Mouse (Mus musculus): ENCODE data around the gene Cers2. TPM values are rescaled to one million over a fixed set of nuclear protein-coding genes. Genes with fewer than 3 reads are reported as not detected.

The Cers2 gene
- 461 and 746 TPM in 2 replicates for polyA plus RNA-seq (2012)

DNA sequence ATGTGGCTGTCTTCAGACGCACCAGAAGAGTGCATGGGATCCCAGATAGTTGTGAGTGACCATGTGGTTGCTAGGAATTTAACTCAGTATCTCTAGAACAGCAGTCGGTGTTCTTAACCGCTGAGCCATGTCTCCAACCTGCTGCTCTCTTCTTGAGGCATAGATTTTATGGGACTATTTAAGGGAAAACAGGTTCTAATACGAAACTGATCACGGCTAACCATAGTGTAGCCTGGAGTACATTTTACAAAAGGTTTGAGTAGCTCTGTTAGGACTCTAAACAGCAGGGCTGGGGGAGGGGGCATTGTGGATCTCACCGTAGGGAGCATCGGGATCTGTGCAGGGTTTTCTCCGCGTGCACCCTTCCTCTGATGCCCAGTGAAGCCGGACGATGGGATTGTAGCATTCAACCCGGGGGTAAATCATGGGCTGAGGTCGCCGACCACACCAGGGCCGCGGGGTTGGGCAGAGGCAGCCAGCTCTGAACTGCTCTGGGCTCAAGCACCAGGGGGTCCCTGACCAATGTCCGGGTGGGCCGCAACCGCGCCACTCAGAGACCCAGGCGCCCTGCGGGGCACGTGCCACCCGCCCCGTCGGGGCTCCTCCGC lies at the start of gene Cers2:
Cers2 (plus strand) TSS at position 306 of the 608 bp plus-strand sequence.
- no peak for TF ChIP-seq GATA1 (IDR thresholded peaks at IDR 0.05; ENCODE audit: low read length)

DNA sequence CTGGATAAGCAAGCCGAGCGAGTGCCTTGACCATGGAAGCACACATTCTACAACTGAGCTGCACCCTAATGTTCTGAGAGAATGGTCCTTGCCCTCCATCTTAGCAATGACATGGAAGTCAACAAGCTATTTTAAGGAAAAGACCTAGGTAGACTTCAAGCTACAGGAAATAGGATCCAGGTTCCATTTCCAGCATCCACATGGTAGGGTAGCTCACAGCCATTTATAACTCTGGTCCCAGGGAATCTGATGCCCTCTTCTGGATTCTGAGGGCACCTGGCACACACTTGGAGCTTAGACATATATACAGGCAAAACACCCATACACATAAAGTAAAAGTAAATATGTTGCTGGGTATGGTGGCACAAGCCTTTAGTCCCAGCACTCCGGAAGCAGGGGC lies 48.5 kb upstream of the Cers2 start:
- no peak for TF ChIP-seq GATA1 (IDR thresholded peaks at IDR 0.05; ENCODE audit: low read length)

DNA sequence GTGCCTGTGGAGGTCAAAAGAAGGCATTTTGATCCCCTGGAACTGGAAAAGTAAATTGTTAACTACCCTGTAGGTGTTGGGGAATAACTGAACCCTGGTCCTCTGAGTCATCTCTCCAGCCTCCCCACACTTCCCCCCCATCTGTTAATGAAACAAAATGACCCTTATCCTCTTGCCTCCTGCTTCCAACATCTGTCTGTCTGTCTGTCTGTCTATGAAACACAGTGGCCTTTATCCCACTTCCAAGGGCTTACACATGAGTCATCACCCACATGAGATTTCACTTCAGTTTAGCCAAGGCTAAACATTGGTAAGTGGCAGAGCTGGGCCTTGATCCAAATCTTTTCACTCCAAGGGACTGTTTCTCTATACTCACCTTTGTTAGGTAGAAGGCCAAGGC lies 46.7 kb upstream of the Cers2 start:
- no peak for TF ChIP-seq GATA1 (IDR thresholded peaks at IDR 0.05; ENCODE audit: low read length)

DNA sequence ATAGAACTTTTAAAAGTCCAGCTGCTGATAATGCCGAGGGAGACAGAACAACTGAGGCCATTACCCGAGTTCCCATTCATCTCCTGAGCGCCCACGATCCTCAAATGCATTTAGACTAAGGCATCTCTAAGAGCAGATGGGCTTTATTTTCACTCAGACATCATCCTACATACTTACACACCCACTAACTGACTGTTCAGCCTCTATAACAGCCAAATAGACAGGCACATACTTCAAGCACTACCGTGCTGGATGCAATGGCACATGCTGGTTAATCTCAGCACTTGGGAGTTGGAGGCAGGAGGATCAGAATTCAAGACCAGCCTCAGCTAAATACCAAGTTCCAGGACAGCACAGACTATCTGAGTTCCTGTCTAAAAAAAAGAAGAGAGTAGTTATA lies 44.8 kb upstream of the Cers2 start:
- TF ChIP-seq GATA1 (IDR thresholded peaks at IDR 0.05; ENCODE audit: low read length) = no peak

DNA sequence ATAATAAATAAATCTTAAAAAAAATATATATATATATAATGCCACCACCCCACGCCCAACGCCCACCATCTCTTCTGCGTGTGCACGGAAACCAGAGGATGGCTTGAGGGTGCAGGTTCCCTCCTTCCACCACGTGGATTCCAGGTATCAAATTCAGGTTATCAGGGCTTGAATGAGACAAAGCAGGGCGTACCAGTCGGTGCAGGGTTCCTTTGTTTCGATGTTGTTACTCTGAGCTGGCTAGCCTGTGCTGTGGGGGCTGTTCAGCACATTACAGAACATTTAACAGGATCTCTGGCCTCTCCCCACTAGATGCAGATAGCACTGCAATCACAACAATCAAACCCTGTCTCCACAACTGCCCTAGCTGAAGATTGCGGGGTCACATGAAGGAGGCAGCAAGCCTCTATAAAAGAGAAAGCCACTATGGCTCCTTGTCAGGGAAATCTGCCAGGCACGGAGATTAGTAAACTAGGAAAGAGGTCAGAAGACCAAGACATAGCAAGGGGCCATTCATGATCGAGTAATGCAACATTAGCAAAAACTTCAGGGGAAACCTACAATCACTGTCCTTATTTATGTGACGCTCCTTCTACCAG lies 43.7 kb upstream of the Cers2 start:
- no peak for TF ChIP-seq GATA1 (IDR thresholded peaks at IDR 0.05; ENCODE audit: low read length)

DNA sequence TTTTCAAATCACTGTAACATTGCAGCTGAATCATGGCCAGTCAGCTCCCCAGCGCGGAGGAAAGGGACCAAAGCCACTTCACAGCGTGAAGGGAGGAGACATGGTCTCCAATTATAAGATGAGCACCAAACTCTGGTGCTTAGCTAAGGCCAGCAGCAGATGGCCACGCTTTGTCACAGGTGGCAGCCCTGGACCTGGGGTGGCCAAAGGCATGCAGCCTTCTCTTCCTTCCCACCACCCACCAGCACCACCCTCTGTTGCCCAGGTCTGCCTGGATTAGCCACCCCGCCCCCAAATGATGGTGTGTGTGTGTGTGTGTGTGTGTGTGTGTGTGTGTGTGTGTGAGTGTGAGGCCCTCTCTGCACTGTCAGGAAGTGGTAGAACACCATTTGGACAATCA lies 41.1 kb upstream of the Cers2 start:
- TF ChIP-seq GATA1 (IDR thresholded peaks at IDR 0.05; ENCODE audit: low read length) = no peak

DNA sequence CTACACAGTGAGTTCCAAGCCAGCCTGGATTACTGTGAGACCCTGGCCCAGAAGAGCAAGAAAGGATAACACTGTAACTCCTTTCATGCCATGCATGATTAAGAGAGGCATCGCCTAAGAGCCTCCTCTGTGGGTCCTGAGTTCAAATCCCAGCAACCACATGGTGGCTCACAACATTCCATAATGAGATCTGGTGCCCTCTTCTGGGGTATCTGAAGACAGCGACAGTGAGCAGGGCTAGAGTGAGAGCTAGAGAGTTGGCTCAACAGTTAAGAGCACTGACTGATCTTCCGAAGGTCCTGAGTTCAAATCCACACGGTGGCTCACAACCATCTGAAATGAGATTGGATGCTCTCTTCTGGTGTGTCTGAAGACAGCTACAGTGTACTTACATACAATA lies 40.1 kb upstream of the Cers2 start:
- TF ChIP-seq GATA1 (IDR thresholded peaks at IDR 0.05; ENCODE audit: low read length) = no peak

DNA sequence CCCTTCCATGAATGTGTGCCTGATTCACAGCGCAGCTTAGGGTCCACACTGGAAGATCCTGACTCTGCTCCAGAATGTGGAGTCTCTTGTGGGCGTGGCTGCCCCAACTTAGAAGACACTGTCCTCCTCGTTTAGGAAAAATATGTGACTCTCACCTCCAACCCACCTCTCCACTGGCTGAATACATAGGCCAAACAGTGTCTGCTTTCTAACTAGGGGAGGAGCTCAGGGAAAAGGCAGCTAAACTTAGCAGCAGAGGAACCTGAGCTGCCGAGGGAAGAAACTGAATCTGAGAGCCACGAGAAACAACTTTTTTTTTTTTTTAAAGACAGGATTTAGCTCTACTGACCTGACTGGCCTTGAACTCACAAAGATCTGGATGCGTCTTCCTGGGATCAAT lies 39.4 kb upstream of the Cers2 start:
- TF ChIP-seq GATA1 (IDR thresholded peaks at IDR 0.05; ENCODE audit: low read length) = no peak

DNA sequence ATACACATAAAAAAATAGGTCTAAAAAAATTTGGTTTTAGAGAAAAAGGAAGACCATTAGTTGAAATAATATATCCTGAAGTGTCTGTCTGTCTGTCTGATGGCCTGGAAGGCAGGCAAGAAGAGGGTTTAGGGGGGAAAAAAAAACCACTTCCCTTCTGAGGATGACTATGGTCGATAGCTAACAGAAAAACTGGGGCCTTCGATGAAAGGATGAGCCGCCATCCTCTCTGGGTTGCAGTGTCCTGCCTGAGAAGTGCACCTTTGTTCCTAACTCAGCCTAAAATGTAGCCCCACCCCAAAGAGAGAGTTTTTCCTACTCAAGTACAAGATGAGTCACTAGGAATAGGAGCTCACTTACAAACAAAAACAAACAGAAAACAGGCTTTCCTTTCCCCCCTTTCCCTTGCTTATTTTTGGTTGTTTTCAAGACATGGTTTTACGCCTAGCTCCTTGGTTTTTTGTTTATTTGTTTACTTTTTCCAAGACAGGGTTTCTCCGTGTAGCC lies 38.1 kb upstream of the Cers2 start:
- TF ChIP-seq GATA1 (IDR thresholded peaks at IDR 0.05; ENCODE audit: low read length) = no peak

DNA sequence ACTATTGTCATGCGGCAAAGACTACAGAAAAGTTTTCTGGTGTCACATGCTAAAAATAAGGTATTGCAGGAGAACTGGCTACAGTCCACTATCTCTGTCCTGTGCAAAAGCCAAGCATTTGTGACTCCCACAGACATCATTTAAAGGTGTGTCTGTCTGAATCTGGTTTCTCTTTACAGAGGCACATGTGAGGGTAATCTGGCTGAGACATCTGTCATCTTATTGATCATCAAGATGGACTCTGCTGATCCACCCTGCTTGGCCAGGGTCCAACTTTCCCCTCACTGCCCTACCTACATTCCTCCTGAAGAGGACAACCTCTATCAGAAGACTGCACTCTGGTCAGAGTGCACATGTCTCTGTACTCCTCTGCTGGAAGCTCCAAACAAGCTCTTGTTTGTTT lies 37.4 kb upstream of the Cers2 start:
- no peak for TF ChIP-seq GATA1 (IDR thresholded peaks at IDR 0.05; ENCODE audit: low read length)

DNA sequence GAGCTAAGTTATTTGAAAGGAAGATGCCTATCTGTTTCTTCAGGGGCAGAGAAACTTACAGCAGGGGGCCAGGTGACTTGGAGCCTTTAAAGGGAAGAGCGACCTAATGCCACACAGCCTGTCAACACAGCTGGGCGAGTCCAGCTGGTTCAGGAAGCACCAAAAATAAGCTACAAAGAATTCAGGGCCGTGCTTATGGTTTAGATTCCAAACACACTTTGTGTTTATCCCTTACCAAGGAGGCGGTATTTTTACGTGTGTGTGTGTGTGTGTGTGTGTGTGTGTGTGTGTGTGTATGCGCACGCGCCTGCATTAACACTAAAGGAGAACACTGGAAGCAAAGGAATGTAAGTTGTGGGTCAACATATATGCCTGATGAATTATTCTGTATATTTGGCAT lies 33.8 kb upstream of the Cers2 start:
- no peak for TF ChIP-seq GATA1 (IDR thresholded peaks at IDR 0.05; ENCODE audit: low read length)

DNA sequence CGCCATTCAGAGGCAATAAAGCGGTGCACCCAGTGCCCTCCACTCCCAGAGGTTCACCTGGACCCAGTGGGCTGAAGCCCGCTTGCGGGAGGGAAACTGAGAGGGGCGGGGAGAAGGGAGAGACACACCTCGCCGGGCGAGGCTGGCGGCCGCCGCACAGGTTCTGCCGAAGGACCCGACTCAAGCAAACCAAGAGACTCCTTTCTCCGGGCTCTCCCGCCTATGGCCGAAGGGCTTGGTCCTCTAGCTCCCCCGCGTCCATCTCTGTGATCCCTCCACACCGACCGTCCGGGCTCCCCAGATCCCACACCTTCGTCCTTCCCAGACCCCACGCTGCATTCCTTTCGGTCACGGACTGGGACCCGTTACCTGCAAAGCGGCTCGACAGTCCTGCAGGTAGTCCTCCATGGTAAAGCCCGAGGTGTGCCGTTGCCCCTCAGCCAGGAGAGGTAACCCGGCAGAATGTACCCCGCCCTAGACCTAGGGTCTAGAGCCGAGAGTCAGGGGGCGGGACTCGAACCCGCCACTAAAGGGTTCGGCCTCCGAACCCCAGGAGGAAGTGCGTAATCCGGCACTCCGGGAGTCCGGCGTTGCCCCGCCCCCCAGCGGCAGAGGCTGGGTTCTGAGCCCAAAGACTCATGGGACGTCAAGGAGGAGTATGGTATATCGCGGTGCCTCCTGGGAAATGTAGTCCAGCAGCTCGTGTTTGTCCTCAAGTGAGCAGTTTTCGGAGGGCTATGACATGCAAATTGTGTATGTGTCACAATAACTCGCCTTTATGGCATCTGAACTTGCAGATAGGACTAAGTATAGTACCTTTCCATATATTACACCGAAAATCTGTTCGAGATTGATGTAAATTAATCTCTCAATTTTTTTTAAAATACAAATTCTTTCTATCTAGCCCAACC lies 33.1 kb upstream of the Cers2 start, which contains the start of the genes Mindy1 and Prune1:
Mindy1 (plus strand) TSS at position 130 of the 911 bp plus-strand sequence.
Prune1 (minus strand) TSS at position 861 of the 911 bp plus-strand sequence.
- TF ChIP-seq GATA1 (IDR thresholded peaks at IDR 0.05; ENCODE audit: low read length) = no peak

DNA sequence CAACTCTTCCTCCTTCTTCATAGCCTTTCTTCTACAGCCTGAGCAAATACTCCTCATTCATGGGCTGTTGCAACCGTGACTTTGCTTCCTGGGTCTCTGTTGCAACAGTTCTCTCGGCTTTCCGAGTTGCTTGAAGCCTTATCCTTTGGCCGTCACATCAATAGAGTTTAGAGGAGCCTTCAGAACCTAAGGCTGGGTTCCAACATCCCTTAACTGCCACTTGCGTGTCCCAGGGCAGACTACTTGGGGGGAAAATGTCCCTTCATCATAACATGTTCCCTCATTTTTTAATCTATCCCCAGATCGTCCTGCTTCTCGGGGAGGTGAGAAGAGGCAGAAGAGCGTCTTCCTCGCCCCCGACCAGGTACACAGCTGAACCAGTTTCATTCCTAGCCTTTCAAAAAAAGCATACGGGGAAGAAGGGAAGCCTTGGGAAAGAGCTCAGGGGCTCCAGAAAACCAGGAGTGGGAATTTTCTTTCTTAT lies 32.2 kb upstream of the Cers2 start:
- TF ChIP-seq GATA1 (IDR thresholded peaks at IDR 0.05; ENCODE audit: low read length) = no peak

DNA sequence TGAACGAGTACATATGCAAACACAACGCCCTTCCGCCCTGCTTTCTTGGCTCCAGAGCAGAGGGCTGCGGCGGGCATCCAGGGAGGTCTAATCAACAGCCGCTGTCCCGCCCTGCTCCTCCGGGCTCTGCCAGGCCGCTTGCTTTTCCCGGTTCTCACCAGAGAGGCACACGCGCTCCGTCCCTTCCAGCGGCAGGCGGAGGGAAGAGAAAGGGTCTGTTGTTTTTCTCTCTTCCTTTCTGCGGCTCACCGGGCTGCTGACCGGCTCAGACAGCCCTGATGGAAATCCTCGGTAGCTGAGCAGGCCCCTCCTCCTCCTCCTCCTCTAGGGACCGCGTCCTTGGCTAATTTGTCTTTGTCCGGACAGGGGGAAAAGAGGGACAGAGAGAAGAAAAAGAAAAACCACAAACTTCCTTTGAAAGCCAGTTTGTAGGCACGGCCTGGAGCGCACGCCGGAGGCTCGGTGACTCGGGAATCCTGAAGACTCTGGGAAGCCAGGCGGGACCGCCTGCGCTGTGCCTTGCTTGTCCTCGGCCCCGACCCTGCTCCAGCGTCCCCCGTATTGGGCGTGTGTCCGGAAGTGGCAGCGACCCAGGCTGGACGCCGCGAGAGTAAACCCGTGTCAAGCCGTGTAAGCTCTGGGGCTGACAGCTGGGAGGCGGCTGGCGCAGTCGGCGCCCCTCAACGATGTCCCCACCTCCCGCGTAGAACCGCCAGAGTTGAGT lies 31.6 kb upstream of the Cers2 start:
- TF ChIP-seq GATA1 (IDR thresholded peaks at IDR 0.05; ENCODE audit: low read length) = no peak

DNA sequence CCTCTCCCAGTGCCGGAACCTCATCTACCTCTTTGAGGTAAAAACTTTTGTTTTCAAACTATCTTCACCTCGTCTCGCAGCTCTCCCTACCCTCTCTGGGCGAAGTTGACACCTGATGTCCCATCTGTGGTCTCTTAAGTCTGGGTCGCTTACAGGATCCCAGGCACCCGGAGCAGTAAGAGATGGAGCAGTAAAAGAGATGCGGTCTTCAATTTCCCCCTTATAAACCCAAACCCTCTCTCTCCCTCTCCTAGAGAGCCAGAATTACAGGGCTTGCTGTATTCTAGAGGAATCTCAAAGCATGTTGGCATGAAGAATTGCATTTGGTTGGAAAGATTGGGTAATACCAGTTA lies 31.0 kb upstream of the Cers2 start:
- no peak for TF ChIP-seq GATA1 (IDR thresholded peaks at IDR 0.05; ENCODE audit: low read length)

All from G1E-ER4 (cell line).